Mouse (Mus musculus): ENCODE measurements around the gene Fxyd4. TPM values are rescaled to one million over a fixed set of nuclear protein-coding genes. Genes with fewer than 3 reads are reported as not detected.

The Fxyd4 gene
- polyA plus RNA-seq, 1 experiment, result not detected

GRCm38 (mm10) chr6:117906015-117906531, 31.4 kb downstream of the Fxyd4 start:
- WGBS, result under 1% methylated on average over 25 of the region's 25 CpGs
- peak overlapping the region; percentile 78 for H3K4me3 ChIP-seq (replicated peaks; ENCODE audit: control insufficient read depth, low read depth, low read length)
- peak overlapping the region; percentile 75 for H3K27ac ChIP-seq (ENCODE audit: control insufficient read depth, insufficient read depth, low read depth, low read length, poor library complexity)
- TF ChIP-seq CTCF (IDR thresholded peaks at IDR 0.05; ENCODE audit: control insufficient read depth, insufficient read depth, low read length), result no peak
- H3K4me1 ChIP-seq (ENCODE audit: control insufficient read depth, insufficient read depth, low read length), result peaks cover 1% of the 10 kb centered on the region; the same call in 1 of the 2 replicates

- peaks cover 4% of the 10 kb centered on the region; the same call in 1 of the 2 replicates for H3K4me1 ChIP-seq (ENCODE audit: control insufficient read depth, insufficient read depth, low read length)
- peak overlapping the region; percentile 41; the same call in 1 of the 2 replicates for H3K27ac ChIP-seq (ENCODE audit: control insufficient read depth, insufficient read depth, low read depth, low read length, poor library complexity)
- WGBS, result 20% methylated on average over 4 of the region's 4 CpGs
- no peak overlapping the region for H3K4me3 ChIP-seq (replicated peaks; ENCODE audit: control insufficient read depth, low read depth, low read length)
- TF ChIP-seq POLR2A (IDR thresholded peaks at IDR 0.05; ENCODE audit: borderline replicate concordance, control insufficient read depth, low read depth, low read length), result no peak
- no peak for TF ChIP-seq CTCF (IDR thresholded peaks at IDR 0.05; ENCODE audit: control insufficient read depth, insufficient read depth, low read length)
Observed at GRCm38 (mm10) chr6:117905260-117905930, 32.1 kb downstream of the Fxyd4 start.

GRCm38 (mm10) chr6:117903836-117904235, 33.7 kb downstream of the Fxyd4 start:
- WGBS, result 82% methylated on average over 3 of the region's 3 CpGs
- H3K4me3 ChIP-seq (replicated peaks; ENCODE audit: control insufficient read depth, low read depth, low read length), result no peak overlapping the region
- H3K4me1 ChIP-seq (ENCODE audit: control insufficient read depth, insufficient read depth, low read length), result peaks cover 3% of the 10 kb centered on the region; the same call in 1 of the 2 replicates
- no peak overlapping the region for H3K27ac ChIP-seq (ENCODE audit: control insufficient read depth, insufficient read depth, low read depth, low read length, poor library complexity)
- TF ChIP-seq CTCF (IDR thresholded peaks at IDR 0.05; ENCODE audit: control insufficient read depth, insufficient read depth, low read length) (no peak), POLR2A (IDR thresholded peaks at IDR 0.05; ENCODE audit: borderline replicate concordance, control insufficient read depth, low read depth, low read length) (no peak)

- Histone ChIP-seq H3K4me1 (ENCODE audit: control insufficient read depth, insufficient read depth, low read length) (peaks cover 3% of the 10 kb centered on the region; the same call in 1 of the 2 replicates), H3K27ac (ENCODE audit: control insufficient read depth, insufficient read depth, low read depth, low read length, poor library complexity) (no peak overlapping the region), H3K4me3 (replicated peaks; ENCODE audit: control insufficient read depth, low read depth, low read length) (no peak overlapping the region)
- WGBS, result 60% methylated on average over 4 of the region's 4 CpGs
- TF ChIP-seq POLR2A (IDR thresholded peaks at IDR 0.05; ENCODE audit: borderline replicate concordance, control insufficient read depth, low read depth, low read length), result no peak
- TF ChIP-seq CTCF (IDR thresholded peaks at IDR 0.05; ENCODE audit: control insufficient read depth, insufficient read depth, low read length), result no peak
Observed at GRCm38 (mm10) chr6:117902556-117902955, 34.9 kb downstream of the Fxyd4 start.

GRCm38 (mm10) chr6:117901510-117902402, 35.7 kb downstream of the Fxyd4 start:
- H3K4me1 ChIP-seq (ENCODE audit: control insufficient read depth, insufficient read depth, low read length), result peaks cover 3% of the 10 kb centered on the region; the same call in 1 of the 2 replicates
- no peak for TF ChIP-seq POLR2A (IDR thresholded peaks at IDR 0.05; ENCODE audit: borderline replicate concordance, control insufficient read depth, low read depth, low read length)
- TF ChIP-seq CTCF (IDR thresholded peaks at IDR 0.05; ENCODE audit: control insufficient read depth, insufficient read depth, low read length), result no peak
- no peak overlapping the region for H3K4me3 ChIP-seq (replicated peaks; ENCODE audit: control insufficient read depth, low read depth, low read length)
- H3K27ac ChIP-seq (ENCODE audit: control insufficient read depth, insufficient read depth, low read depth, low read length, poor library complexity), result no peak overlapping the region
- WGBS, result 58% methylated on average over 9 of the region's 9 CpGs

GRCm38 (mm10) chr6:117900126-117901080, 37.1 kb downstream of the Fxyd4 start, which contains the start of gene Hnrnpf:
Gene Hnrnpf, plus strand, starts transcription at chr6:117900324.
- Histone ChIP-seq H3K4me3 (replicated peaks; ENCODE audit: control insufficient read depth, low read depth, low read length) (peak within 1 kb of the TSS; percentile 37), H3K27ac (ENCODE audit: control insufficient read depth, insufficient read depth, low read depth, low read length, poor library complexity) (peak within 1 kb of the TSS; percentile 72), H3K4me1 (ENCODE audit: control insufficient read depth, insufficient read depth, low read length) (peaks cover 3% of the 10 kb centered on the region; the same call in 1 of the 2 replicates)
- TF ChIP-seq POLR2A (IDR thresholded peaks at IDR 0.05; ENCODE audit: borderline replicate concordance, control insufficient read depth, low read depth, low read length) (no peak), CTCF (IDR thresholded peaks at IDR 0.05; ENCODE audit: control insufficient read depth, insufficient read depth, low read length) (no peak)
- WGBS, result 4% methylated on average over 17 of the region's 17 CpGs

- WGBS, result 79% methylated on average over 5 of the region's 5 CpGs
- TF ChIP-seq POLR2A (IDR thresholded peaks at IDR 0.05; ENCODE audit: borderline replicate concordance, control insufficient read depth, low read depth, low read length) (no peak), CTCF (IDR thresholded peaks at IDR 0.05; ENCODE audit: control insufficient read depth, insufficient read depth, low read length) (no peak)
- Histone ChIP-seq H3K27ac (ENCODE audit: control insufficient read depth, insufficient read depth, low read depth, low read length, poor library complexity) (no peak overlapping the region), H3K4me3 (replicated peaks; ENCODE audit: control insufficient read depth, low read depth, low read length) (no peak overlapping the region), H3K4me1 (ENCODE audit: control insufficient read depth, insufficient read depth, low read length) (peaks cover 3% of the 10 kb centered on the region; the same call in 1 of the 2 replicates)
Observed at GRCm38 (mm10) chr6:117897800-117898199, 39.7 kb downstream of the Fxyd4 start.
